Mouse (Mus musculus): ENCODE results near the gene Fblim1.

Gene Fblim1

GRCm38 (mm10) chr4:141599251-141600141 lies 6.4 kb downstream of the Fblim1 start:
- no peak for DNase-seq (ENCODE audit: low spot score in 2 of 2)

- DNase-seq (ENCODE audit: low spot score in 2 of 2), result no peak
Measured at GRCm38 (mm10) chr4:141598894-141599250, 7.0 kb downstream of the Fblim1 start.

DNA sequence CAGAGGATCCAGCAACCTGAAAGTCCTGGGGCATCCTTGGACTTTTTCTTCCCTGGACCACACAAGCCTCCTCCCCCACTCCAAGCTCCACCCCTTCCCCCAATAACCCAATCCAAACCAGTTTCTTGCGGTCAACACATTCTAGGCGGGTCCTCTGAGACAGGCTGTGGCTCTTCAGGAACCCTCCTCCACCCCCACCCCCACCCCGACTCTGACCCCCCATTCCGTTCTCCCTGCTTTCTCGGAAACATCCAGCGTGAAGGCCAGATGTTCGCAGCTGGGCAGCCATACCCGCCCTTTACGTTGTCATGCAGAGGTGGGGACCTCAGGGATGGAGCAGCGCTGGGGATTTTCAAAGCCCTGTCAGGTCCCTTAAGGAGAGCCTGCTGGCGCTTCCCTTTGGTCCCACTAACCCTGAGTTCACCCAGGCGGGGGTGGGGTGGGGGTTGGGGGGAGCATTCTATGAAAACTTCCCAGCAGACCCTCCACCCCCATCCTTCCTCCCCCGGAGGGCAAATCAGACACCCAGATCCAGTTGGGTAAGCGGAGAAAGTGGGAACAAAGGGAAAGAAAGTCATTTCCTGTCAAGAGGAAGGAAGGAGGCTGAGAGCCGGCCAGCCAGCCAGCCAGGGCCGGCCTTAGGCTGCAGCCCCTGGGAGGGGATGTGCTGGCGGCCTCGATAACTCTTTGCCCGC lies 7.5 kb downstream of the Fblim1 start:
- DNase-seq (ENCODE audit: low spot score in 2 of 2), result no peak

DNA sequence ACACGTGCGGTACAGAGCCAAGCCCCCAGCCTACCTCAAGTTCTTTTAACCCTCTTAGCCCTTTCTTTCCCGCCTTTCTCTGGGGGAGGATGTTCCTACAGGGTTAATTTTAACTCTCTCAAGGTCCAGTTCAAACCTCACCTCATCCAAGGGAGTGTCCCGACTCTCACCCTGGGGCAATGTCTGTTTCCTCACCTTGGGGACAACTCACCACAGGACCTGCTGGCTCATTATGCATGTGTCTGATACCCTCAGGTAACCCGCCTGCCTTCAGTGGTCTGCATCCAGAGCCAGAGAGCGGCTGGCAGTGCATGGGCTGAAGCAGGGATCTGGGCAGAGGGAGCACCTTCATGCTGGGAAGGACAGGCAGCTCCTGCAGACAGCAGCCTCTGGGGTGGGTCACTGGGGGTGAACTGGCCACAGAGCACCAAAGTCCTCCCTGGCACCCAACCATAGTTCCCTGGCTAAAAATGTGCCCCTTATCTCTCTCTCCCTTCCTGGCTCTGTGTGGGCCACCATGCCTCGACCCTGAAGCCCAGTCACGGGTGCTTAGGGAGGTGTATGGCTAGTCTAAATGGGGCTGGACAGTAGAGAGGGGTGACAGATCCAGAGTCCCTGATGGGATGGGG lies 9.1 kb downstream of the Fblim1 start:
- no peak for DNase-seq (ENCODE audit: low spot score in 2 of 2)

GRCm38 (mm10) chr4:141595605-141596268 lies 10.2 kb downstream of the Fblim1 start:
- no peak for DNase-seq (ENCODE audit: low spot score in 2 of 2)

GRCm38 (mm10) chr4:141595138-141595537 lies 10.8 kb downstream of the Fblim1 start:
- no peak for DNase-seq (ENCODE audit: low spot score in 2 of 2)

- DNase-seq (ENCODE audit: low spot score in 2 of 2), result peak; percentile 28 to 46
Measured at GRCm38 (mm10) chr4:141591547-141591946, 14.3 kb downstream of the Fblim1 start.

DNA sequence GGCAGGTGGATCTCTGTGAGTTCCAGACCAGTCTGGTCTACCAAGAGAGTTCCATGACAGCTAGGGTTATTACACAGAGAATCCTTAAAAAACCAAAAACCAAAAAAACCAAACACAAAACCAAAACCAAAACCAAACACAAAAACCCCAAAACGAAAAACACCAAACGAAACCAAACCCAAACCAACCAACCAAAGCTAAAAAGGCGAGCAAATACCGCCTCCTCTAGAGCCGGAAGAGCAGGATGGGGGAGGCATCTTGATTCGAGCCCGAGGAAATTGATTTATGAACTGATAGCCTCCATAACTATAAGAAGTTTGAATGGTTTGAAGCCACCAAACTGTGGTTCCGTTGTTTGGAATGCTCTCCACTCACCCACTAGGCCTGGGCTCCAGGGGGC lies 22.0 kb downstream of the Fblim1 start:
- DNase-seq (ENCODE audit: low spot score in 2 of 2), result no peak

GRCm38 (mm10) chr4:141581051-141581450 lies 24.8 kb downstream of the Fblim1 start:
- no peak for DNase-seq (ENCODE audit: low spot score in 2 of 2)

DNA sequence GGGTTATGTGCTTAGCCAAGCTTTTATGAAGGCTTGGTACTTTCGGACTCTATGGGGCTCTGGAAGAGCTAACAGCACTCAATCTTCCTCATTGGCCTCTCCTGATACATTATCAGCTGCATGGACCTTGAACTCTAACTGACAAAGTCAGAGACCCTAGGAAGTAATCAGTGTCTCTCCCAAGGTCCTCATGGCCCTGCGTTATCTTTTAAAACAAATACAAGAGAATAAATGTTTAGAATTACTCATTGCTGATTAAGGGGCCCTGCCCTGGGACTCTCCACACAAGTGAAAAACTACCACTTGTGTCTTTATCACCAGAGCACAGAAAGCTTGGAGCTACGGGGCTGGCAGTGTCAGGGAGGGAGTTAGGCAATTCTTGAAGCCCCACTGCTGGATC lies 27.1 kb downstream of the Fblim1 start:
- no peak for DNase-seq (ENCODE audit: low spot score in 2 of 2)

- DNase-seq (ENCODE audit: low spot score in 2 of 2), result no peak
Measured at GRCm38 (mm10) chr4:141576877-141577276, 29.0 kb downstream of the Fblim1 start.

DNA sequence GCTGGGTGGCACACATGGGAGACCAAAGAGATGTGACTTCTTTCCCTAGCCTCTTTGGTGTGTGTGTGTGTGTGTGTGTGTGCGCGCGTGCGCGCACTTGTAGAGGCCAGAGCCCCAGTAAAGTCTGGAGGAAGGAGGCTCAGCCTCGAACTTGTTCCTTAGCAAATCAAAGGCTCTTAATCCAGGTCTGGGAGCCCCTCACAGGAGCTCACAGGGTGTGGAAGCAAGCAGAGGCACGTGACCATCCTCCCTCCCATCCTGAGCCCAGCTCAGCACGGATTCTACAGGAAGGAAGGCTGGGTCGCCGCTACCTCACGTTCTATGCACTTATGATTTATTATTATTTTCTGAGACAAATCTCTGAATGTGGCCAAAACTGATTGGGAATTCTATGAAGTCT lies 29.5 kb downstream of the Fblim1 start:
- DNase-seq (ENCODE audit: low spot score in 2 of 2), result no peak

DNA sequence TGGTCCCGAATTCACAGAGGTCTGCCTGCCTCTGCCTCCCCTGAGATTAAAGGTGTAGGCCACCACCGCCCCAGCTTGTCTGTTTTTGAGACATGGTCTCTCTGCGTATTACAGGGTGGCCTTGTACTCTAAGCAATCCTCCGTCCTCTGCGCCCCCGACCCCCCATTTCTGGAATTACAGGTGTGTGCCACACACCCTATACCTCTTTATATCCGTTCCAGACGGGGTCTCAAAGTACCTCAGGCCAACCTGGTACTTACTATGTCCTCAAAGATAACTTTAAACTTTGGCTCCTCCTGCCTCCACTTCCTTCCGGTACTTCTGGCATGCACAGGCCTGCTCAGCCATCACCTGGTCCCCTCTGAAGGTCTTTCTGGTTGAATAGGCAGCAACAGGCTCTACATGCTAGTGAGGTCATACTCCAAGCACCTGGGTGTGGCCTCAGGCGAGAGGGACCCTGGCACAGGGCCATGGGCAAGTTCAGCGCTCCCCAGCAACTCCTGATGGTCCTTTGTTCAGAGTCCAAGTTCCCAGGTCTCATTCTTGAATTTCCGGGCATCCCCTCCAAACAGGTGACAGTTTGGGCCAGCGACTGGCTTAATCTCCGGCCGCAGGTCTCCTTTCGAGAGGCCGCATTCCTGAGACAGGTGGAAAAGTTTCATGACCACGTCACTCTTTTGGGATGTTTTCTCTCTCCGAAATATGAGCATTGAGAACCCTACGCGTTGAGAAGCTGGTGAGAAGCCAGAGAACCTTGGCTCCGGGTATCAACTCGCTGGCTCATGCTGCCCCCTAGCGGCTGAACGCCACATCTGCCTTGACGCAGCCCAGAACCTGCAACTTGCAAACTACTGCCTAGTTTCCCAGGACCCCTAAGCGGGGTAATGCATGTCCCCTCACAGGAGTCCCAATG lies 30.9 kb downstream of the Fblim1 start:
- peak; percentile 68 to 82 for DNase-seq (ENCODE audit: low spot score in 2 of 2)

- DNase-seq (ENCODE audit: low spot score in 2 of 2), result no peak
Measured at GRCm38 (mm10) chr4:141573359-141573966, 32.4 kb downstream of the Fblim1 start.

GRCm38 (mm10) chr4:141572668-141573358 lies 33.1 kb downstream of the Fblim1 start:
- DNase-seq (ENCODE audit: low spot score in 2 of 2), result no peak

DNA sequence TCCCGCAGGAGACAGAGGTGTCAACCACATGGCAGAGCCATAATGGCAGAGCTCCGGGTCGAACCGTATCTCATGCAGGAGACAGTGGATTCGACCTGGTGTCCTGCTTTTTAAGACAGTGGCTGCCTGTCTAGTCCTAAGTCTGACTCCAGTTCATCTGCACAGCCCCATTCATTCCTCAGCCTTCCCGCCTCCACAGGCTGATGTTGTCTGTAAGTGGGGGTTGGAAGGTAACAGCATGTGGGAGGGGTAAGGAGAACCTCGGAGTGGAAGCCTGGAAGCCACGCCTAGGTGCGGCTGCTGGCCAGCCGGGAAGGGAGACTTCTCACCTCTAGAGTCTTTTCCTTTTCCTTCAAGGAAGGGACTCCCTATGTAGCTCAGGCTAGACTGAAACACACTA lies 34.0 kb downstream of the Fblim1 start:
- no peak for DNase-seq (ENCODE audit: low spot score in 2 of 2)

GRCm38 (mm10) chr4:141571337-141571739 lies 34.6 kb downstream of the Fblim1 start:
- no peak for DNase-seq (ENCODE audit: low spot score in 2 of 2)

DNA sequence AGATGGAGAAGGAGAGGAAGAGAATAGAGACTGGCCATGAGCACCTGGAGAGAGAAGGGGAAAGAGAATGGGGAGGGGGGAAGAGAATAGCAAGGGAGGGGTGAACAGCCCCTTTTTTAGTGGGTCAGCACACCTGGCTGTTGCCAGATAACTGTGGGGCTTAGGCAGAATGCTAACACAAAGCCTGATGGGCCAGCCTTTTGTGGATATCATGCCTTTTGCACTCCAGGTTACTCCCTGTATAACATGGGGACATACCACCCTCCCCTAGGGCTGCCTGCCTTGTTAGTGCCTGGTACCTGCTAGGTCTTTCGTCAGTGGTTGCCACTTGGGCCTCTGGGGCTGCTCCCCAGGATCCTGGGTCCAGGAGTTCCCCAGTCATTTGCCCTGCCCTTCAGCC lies 35.1 kb downstream of the Fblim1 start:
- no peak for DNase-seq (ENCODE audit: low spot score in 2 of 2)

GRCm38 (mm10) chr4:141570004-141570403 lies 35.9 kb downstream of the Fblim1 start:
- no peak for DNase-seq (ENCODE audit: low spot score in 2 of 2)

DNA sequence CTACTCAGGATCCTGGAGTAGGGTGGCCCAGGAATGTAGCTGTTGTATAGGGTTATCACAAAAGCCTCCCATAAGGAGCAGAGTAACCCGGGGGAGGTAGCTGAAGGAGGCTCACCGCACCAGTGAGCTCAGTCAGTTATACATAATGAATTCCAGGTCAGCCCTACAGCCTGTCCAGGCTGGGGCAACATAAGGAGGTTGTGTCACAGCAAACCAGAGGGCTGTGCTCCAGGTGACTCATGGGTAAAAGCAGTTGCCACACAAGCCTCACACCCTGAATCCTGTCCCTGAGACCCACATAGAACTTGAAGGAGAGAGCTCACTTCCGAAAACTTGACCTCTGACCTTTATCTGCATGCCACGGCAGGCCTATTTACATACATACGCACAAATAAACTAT lies 36.9 kb downstream of the Fblim1 start:
- DNase-seq (ENCODE audit: low spot score in 2 of 2), result no peak
